Mouse (Mus musculus) cerebellum, adult 2 months (tissue): ENCODE results near the gene Ppox. TPM values are rescaled to one million over a fixed set of nuclear protein-coding genes. Genes with fewer than 3 reads are reported as not detected.

Experiments
- DNase-seq, 2 experiments: peaks; one replicate each; pipeline ENCODE4 v3.0.0; 2021
- H3K27ac ChIP-seq: fragments of 200-500 bp; 2 replicates; pipeline ENCODE4 v1.5.1; 2012; ENCODE audit warnings: low read length, control low read depth, inconsistent platforms; ENCODE audit not compliant: insufficient read depth
- H3K27me3 ChIP-seq: fragments of 200-500 bp; 2 replicates; pipeline ENCODE4 v1.6.1; 2012; ENCODE audit warnings: inconsistent platforms, mild to moderate bottlenecking, low read length, moderate library complexity; ENCODE audit not compliant: control insufficient read depth, insufficient read depth
- H3K4me1 ChIP-seq: fragments of 200-500 bp; 2 replicates; pipeline ENCODE4 v1.6.1; 2011; ENCODE audit warnings: low read length; ENCODE audit not compliant: control insufficient read depth, insufficient read depth
- H3K4me3 ChIP-seq: fragments of 200-500 bp; replicated peaks from 2 replicates; pipeline ENCODE3; 2011; ENCODE audit warnings: mild to moderate bottlenecking, low read depth, low read length, control low read depth; ENCODE audit not compliant: insufficient read depth
- CTCF ChIP-seq: fragments of 200-500 bp; IDR thresholded peaks from 2 replicates; pipeline ENCODE4 v1.5.1; 2011; ENCODE audit warnings: low read depth, mild to moderate bottlenecking, control low read depth, low read length, moderate library complexity, borderline replicate concordance; ENCODE audit not compliant: insufficient read depth
- POLR2A ChIP-seq: fragments of 200-500 bp; IDR thresholded peaks from 2 replicates; pipeline ENCODE4 v1.6.1; 2011; ENCODE audit warnings: low read length, control low read depth, borderline replicate concordance; ENCODE audit not compliant: insufficient read depth
- WGBS: fragments of 180-500 bp; shearing (Covaris S2); methylation state at CpG from one replicate; pipeline ENCODE4 v1.1.7; 2018; 5-methylcytosine and 5-hydroxymethylcytosine counted together
- polyA plus RNA-seq: library from polyadenylated mRNA; depleted of rRNA; stranded (reverse); fragments of >200 nt; gene quantifications from 2 replicates; pipeline ENCODE4 v1.2.3, GENCODE M21; 2012

Gene Ppox
- polyA plus RNA-seq, 1 experiment: 76.9 TPM

DNA sequence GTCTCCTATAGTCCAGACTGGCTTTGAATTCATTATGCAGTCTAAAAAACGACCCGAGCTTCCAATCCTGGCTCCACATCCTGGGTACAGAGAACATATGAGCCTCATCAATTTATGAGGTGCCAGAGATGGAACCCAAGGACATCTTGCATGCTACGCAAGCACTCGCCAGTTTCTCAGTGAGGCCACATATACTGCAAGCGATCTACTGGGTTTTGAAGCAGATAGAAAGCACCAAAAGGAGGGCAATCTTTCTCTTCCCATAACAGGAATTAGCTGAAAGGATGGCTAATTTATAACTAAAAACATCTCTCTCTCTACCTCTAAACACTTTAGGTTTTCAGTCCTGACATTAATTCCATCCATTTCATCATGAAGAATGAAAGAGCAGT is 12.9 kb upstream of the Ppox start:
- Histone ChIP-seq H3K4me3 (peak overlapping the region; percentile 94), H3K4me1 (no peaks in the 10 kb centered on the region), H3K27ac (peak overlapping the region; percentile 97; the same call in 1 of the 2 replicates), H3K27me3 (no peaks in the 10 kb centered on the region)
- 18% methylated on average over 5 of the region's 5 CpGs for WGBS
- no peak for DNase-seq
- TF ChIP-seq CTCF: no peak
- TF ChIP-seq POLR2A: no peak

GRCm38 (mm10) chr1:171293351-171293750 is 12.4 kb upstream of the Ppox start:
- 58% methylated on average over 3 of the region's 3 CpGs for WGBS
- TF ChIP-seq POLR2A (no peak), CTCF (no peak)
- no peak overlapping the region for H3K4me3 ChIP-seq
- no peak overlapping the region for H3K27ac ChIP-seq
- no peaks in the 10 kb centered on the region for H3K27me3 ChIP-seq
- H3K4me1 ChIP-seq: no peaks in the 10 kb centered on the region
- no peak for DNase-seq

GRCm38 (mm10) chr1:171288328-171288727 is 7.3 kb upstream of the Ppox start:
- no peaks in the 10 kb centered on the region for H3K27me3 ChIP-seq
- no peak for TF ChIP-seq CTCF
- no peak for TF ChIP-seq POLR2A
- H3K4me3 ChIP-seq: peak overlapping the region; percentile 73
- H3K4me1 ChIP-seq: peaks cover 4% of the 10 kb centered on the region; the same call in 1 of the 2 replicates
- WGBS: 62% methylated on average over 4 of the region's 4 CpGs
- H3K27ac ChIP-seq: peak overlapping the region; percentile 42; the same call in 1 of the 2 replicates
- no peak for DNase-seq

DNA sequence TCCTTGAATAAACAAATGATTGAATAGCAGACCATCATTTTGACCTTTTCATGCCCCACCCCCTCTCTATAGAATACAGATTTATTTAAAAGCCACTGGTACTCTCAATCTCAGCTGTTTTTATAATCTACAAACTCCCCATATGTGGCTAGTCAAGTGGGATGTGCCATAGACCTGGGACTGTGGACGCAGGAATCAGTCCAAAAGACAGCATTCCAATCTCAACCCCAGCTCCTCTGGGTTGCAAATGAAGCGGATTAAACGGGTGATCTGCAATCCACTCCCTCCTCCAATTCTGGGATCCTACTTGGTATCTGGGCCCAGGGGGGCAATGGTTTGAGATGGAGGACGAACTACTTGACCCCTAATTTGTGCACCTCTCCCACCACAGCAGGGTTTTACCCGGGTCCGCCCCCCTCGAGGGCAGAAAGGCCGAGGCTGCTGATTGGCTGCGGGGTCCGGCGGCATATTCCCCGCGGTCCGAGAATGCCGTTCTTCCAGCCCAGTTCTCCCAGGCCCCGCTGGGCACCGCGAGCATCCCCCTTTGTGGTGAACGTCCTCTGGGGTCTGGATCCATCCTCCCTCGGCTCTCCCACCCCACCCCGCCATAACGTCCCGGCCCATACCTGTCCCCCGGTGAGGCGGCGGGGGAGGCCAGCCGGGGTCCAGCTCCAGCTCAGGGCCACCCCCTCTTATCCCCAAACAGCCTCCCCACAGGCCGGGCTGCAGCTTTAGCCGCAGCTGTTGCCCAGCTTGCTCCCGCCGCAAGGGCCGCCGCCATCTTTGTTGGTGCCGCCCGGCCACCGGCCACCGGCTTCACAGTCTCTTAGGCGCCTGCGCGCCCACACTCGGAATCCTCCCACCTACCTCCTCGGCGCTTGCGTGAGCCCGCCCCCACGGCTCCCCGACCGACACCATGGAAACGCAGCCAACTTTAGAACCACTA is 6.4 kb upstream of the Ppox start, which contains the start of gene Usp21:
Usp21 (minus strand) TSS at position 856 of the 946 bp plus-strand sequence.
- H3K4me1 ChIP-seq: peaks cover 4% of the 10 kb centered on the region; the same call in 1 of the 2 replicates
- peak within 1 kb of the TSS; percentile 73 for H3K4me3 ChIP-seq
- H3K27ac ChIP-seq: peak within 1 kb of the TSS; percentile 77
- peak; percentile 95 for DNase-seq
- under 1% methylated on average over 49 of the region's 49 CpGs for WGBS
- TF ChIP-seq POLR2A (peak; percentile 71; the same call in 1 of the 2 replicates), CTCF (no peak)
- no peaks in the 10 kb centered on the region for H3K27me3 ChIP-seq

- H3K27me3 ChIP-seq: no peaks in the 10 kb centered on the region
- no peak for TF ChIP-seq CTCF
- TF ChIP-seq POLR2A: no peak
- H3K4me3 ChIP-seq: peak overlapping the region; percentile 73
- H3K4me1 ChIP-seq: peaks cover 4% of the 10 kb centered on the region; the same call in 1 of the 2 replicates
- WGBS: 69% methylated on average over 19 of the region's 19 CpGs
- DNase-seq: peak in 1 of 2 experiments; percentile 31
- no peak overlapping the region for H3K27ac ChIP-seq
These were observed 5.5 kb upstream of the Ppox start for GRCm38 (mm10) chr1:171286517-171286916.

DNA sequence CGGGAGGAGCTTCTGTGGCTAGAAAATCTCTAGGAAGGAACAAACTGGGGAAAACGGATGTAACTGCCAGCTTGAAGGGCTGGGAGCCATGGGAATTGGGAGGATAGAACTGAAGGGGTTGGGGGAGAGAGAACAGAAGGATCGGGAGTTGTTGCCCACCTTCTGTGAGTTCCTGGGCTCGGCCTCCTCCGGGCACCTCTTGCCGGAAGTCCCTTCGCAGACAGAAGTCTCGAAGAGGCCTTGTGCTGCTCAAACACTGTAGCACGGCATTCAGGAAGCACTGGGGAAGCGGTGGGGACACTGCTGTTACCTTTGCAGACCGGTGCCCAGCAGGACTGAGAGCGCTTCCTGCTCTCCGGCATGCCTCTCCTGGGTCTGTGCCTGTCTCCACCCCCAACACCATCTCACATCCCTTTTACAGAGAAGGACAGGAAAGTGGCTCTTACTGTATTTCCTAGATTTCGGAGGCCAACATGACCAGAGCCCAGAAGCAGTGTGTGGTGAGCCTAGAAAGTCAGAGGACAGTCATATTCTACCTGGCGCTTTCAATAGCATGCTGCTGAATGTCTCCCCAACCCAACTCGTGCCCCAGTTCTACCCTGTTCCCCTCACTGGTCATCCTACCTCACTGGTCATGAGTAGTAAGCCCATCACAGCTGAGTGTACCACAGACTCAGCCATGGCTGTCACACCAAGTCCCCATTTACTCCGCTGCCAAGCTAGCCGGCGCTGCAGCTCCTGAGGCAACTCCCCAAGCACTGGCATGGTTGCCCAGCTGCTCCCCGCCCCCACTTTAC is 4.3 kb upstream of the Ppox start:
- H3K4me3 ChIP-seq: no peak overlapping the region
- peak in 1 of 2 experiments; percentile 6 for DNase-seq
- WGBS: 73% methylated on average over 20 of the region's 20 CpGs
- H3K4me1 ChIP-seq: peaks cover 5% of the 10 kb centered on the region; the same call in 1 of the 2 replicates
- H3K27me3 ChIP-seq: no peaks in the 10 kb centered on the region
- H3K27ac ChIP-seq: no peak overlapping the region
- TF ChIP-seq POLR2A (no peak), CTCF (no peak)

DNA sequence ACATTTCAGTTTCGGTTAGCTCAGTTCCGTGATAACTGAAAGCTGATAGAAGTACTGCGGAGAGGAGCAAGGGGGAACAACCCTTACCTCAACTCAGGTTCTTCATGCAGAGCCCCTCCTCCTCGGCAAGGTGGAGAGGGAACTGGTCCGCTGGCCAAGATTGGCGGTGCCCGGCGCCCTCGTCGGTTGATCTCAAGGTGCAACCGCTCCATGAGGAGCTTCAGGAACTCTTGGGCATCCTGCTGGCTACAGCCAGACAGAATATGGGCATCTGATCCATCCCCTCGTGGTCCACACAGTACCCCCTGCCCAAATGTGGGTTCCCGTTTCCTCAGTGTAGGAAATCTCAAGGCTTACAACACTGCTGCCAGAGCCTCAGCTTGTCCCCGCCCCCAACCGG is 3.5 kb upstream of the Ppox start:
- no peak overlapping the region for H3K27ac ChIP-seq
- H3K4me3 ChIP-seq: no peak overlapping the region
- H3K4me1 ChIP-seq: peaks cover 11% of the 10 kb centered on the region; the same call in 1 of the 2 replicates
- 84% methylated on average over 15 of the region's 15 CpGs for WGBS
- peak in 1 of 2 experiments; percentile 3 for DNase-seq
- no peaks in the 10 kb centered on the region for H3K27me3 ChIP-seq
- TF ChIP-seq POLR2A: no peak
- TF ChIP-seq CTCF: no peak
